Mouse (Mus musculus): Measurements from ENCODE around the gene Lep.

The Lep gene

GRCm38 (mm10) chr6:29059846-29060685 is at the start of gene Lep:
TSS of gene Lep (plus strand) at chr6:29060220.
- no peak for DNase-seq (ENCODE audit: low read depth, low spot score)

GRCm38 (mm10) chr6:29011651-29012050 is 48.4 kb upstream of the Lep start:
- no peak for DNase-seq (ENCODE audit: low read depth, low spot score)

DNA sequence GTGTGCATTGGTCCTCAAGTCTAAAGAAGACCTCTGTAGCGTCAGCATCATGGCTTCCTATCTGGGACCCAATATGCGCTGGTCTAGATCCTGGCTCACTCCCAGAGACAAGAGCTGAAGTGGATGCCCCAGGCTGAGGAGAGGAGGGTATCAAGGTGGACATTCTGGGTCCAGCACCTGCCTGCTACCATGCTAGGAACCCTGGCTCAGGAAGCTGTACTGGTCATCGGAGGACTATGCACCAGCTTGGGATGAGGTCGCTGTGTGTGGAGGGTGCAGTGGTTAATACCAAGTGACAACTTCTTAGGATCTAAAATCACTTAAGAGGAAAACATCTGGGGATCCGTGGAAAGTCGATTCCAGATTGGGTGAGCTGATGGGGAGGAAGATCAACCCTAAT is 46.8 kb upstream of the Lep start:
- no peak for DNase-seq (ENCODE audit: low read depth, low spot score)

DNA sequence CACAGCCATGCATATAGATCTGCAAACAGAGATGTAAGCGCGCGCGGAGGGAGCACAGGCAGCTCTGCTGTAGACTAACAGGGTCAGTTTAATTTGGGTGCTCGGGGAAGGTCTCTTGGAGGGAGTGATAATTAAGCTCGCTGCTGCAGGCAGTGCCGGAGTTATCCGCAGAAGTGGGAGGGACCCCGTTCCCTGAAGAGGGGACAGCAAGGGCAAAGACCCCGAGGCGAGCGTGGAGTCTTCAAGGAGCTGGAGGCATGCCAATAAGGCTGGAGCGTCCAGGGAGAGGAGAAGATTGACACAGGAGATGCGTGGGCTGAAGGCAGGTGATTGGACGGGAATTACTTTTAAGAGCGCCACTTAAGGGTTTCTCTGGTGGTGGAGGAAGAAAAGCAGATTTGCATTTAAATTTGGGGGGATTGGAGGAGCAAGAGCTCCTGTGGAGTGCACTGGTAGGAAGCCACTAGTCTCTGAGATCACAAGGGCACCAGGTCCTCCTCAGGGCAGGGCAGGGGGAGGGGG is 43.1 kb upstream of the Lep start:
- no peak for DNase-seq (ENCODE audit: low read depth, low spot score)

DNA sequence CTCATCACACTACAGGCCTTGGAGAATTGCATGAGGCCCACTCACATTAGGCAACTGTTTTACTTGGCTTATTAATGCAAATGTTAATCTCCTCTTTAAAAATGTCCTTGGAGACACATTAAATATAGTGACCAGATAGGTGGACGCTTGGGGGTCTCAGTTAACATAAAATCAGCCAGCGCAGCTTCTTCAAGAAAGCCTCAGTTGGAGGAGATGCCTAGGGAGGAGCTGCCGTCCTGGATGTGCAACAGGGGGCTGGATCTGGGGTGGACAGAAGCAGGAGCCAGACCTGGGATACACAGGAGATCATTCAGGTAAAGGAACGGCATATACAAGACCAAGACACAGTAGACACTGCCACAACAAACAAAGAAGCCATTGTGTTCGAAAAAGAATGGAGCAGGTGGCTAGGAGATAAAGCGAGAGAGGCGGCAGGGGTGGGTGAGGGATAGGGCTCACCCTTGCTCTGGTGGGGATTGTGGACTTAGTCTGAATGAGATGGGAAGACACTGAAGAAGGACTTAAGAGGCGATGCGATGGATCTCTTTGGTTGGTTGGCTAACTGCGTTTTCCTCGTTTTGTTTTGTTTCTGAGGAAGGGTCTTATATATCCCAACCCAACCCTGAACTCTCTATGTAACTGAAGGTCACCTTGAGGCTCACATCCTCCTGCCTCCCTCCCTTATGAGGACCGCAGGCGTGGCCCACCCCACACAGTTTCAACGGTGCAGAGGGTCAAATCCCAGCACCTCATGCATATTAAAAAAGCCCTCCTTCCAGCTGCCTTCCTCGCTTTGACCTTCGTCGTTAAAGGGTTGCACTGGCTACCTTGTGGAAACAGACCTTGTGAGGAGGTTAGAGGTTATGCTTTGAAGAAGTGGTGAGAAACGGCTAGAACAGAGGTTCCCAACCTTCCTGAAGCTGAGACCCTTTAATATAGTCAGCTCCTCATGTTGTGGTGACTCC is 40.0 kb upstream of the Lep start:
- no peak for DNase-seq (ENCODE audit: low read depth, low spot score)

DNA sequence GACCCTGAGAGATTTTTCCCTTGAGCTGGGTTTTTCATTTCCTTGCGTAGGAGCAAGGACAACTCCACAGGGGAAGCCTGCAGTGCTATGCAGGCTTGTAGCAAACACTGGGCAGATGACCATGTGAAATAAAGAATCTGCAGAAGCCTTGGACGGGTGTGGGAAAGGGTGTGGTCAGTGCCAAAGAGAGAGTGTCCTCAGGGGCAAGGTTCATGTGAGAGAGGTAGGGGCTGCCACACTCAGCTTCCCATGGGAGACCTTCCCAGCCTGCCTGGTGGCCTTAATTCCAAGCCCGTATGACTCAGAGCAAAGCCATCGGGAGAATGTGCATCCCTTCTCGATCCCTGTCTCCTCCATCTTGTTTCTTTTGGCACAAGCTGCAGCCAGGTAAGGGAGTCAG is 39.1 kb upstream of the Lep start:
- no peak for DNase-seq (ENCODE audit: low read depth, low spot score)

- no peak for DNase-seq (ENCODE audit: low read depth, low spot score)
Observed at GRCm38 (mm10) chr6:29021501-29021900, 38.5 kb upstream of the Lep start.

DNA sequence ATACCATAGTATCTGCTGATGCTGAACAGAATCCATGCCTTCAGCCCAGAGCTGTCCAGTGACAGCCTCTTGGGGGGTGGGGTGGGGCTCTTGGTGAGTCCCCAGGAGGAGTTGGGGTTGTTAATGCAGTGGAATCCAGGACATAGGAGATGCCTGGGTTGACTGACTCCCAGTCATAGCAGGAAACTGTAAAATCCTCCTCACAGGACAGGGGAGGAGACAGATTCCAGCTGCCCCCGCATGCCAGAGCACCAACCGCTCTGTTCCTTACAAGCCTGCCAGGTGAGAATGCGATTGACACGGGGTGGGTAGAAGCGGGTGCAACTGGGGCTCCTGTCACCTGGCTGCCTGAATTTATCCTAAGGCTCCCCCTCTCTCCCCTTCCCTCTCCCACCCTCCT is 37.9 kb upstream of the Lep start:
- DNase-seq (ENCODE audit: low read depth, low spot score): no peak

- no peak for DNase-seq (ENCODE audit: low read depth, low spot score)
Observed at GRCm38 (mm10) chr6:29023206-29023967, 36.6 kb upstream of the Lep start.

DNA sequence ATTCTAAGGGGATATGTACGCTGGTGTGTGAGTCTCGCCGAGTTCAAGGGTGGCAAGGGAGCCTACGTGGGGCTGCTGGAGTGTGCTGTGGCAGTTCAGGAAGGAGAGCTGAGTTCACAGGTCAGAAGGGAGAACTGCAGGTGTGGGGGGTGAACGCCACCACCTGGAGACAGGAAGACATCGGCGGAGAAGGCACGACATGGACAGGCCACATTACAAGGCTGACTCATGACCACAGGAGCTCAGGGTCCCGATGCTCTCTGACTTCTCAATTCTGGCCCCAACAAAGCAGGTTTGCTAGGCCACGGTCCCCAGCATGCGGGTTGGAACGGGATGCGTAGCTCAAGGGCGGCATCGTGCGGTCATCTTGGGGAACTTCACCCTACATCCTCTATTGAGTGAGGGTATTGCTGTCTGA is 36.0 kb upstream of the Lep start:
- DNase-seq (ENCODE audit: low read depth, low spot score): no peak

DNA sequence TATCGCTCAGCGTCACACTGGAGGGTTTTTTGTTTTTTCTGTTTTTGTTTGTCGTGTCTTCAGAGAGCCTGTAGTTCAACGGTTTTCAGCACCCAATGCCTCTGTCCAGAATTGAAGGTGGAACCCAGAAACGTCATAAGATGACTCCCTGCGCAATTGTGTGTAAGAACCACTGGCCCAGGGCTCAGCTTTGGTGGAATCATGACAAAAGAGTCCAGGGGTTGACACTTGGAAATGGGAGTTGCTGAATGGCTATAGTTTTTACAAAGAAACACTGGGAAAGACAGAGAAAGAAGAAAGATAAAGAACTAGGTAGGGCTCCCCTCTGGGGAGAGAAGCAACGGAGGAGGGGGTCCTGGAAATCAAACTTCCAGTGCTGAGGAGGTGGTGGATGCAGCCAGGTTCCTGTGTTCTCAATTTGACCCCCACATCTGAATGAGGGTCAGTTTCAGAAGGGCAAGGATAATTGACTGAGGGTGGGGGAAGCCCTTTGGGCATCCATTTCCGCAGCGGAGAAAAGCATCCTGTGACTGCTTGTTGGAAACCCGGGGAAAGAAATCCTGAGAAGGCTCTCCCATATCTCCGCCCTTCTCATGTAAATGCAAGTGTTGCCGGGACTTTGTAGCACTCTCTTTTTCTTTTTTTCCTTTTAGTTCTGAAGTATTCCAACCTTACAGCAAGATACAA is 34.1 kb upstream of the Lep start:
- DNase-seq (ENCODE audit: low read depth, low spot score): no peak

GRCm38 (mm10) chr6:29026766-29027165 is 33.3 kb upstream of the Lep start:
- no peak for DNase-seq (ENCODE audit: low read depth, low spot score)

DNA sequence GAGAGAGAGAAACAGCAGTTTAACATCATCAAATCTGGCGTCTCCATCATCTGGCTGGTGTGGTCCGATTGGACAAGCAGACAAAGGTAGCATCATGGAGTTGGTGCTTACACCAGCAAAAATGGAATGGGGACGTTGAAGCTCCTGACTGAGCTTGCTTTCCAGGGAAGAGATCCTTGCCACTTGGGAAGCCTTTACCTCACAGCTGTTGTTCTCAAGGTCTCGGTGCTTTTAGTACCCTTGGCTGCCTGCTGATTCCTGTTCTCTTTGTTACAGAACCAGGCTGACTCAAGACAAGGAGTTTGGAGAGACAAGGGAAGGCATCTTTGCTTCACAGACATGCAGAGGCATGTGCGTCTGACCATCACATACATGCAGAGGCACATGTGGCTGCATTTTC is 31.9 kb upstream of the Lep start:
- DNase-seq (ENCODE audit: low read depth, low spot score): no peak

- DNase-seq (ENCODE audit: low read depth, low spot score): no peak
Observed at GRCm38 (mm10) chr6:29029521-29029920, 30.5 kb upstream of the Lep start.

DNA sequence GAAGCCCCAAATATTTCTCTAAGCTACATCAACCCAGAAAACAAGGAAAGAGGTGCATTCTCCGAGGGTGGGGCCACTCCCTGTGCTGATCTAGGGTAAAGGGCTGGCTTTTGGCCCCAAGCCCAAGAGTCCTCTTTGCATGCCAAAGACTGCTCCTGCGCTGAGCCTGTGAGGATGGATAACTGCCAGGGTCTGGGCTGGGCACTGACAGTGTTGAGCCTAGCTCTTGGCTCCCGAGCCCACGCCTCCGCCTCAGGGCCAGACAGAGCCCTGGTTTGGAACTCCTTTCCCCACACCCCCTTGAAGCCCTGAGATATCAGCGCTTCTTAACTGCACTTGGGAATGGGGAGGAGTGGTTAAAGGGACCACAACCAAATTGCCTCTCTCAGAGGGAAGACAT is 28.8 kb upstream of the Lep start:
- peak; percentile 27 for DNase-seq (ENCODE audit: low read depth, low spot score)

DNA sequence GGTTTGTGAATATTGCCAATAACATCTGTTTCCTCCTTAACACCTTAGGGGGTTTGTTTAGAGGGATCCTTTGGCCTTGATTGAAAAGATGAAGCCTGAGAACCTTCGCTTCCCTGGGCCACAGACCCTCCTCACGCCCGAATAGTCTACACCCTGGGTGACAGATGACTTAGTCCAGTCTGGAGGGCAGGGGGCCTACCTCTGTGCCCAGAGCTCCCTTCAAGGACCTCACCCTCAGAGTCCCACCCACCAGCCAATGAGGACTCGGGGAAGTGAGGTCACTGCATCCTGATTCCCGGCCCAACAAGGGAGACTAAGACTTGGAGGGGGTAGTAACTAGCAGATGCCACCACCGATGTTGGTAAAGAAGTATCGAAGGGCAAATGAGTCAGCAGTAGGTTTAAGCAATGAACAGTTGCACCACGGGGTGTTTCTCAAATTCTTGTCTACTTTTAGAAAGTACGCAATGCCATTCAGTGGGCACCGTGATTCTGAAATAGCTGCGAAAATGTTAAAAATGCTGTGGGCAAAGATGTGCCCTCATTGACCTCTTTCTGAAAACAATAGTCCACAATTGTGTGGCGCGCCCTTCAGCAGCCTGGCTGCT is 28.2 kb upstream of the Lep start:
- no peak for DNase-seq (ENCODE audit: low read depth, low spot score)

GRCm38 (mm10) chr6:29032411-29032810 is 27.6 kb upstream of the Lep start:
- DNase-seq (ENCODE audit: low read depth, low spot score): no peak

GRCm38 (mm10) chr6:29033981-29034646 is 25.9 kb upstream of the Lep start:
- DNase-seq (ENCODE audit: low read depth, low spot score): no peak

- no peak for DNase-seq (ENCODE audit: low read depth, low spot score)
Observed at GRCm38 (mm10) chr6:29036698-29037097, 23.3 kb upstream of the Lep start.

GRCm38 (mm10) chr6:29040266-29040665 is 19.8 kb upstream of the Lep start:
- no peak for DNase-seq (ENCODE audit: low read depth, low spot score)
